Mouse (Mus musculus) inflammation-experienced regulatory T-cells, adult 6 months (primary cell): ENCODE data around the gene Saal1. TPM values are rescaled to one million over a fixed set of nuclear protein-coding genes. Genes with fewer than 3 reads are reported as not detected.
"Not testable (repeated sequence)": the region's sequence is repeated elsewhere in the genome, so short reads cannot be mapped to it uniquely, and the experiment has no call there.

Experiments used
- ATAC-seq: one replicate; pipeline ENCODE4 v1.8.0; 2017
- polyA plus RNA-seq, 3 experiments: library from polyadenylated mRNA; unstranded; fragments of 100-300 nt; shearing (Covaris generic); gene quantifications; one replicate each; pipeline ENCODE4 v1.2.1; 2017

Gene Saal1
- polyA plus RNA-seq, 3 experiments from 2014 or later: 17.8 to 22.5 (median 18.4) TPM

- ATAC-seq: no peak
These were observed 23.7 kb downstream of the Saal1 start for GRCm38 (mm10) chr7:46686827-46687226.

GRCm38 (mm10) chr7:46680732-46681131, 29.7 kb downstream of the Saal1 start:
- no peak for ATAC-seq

GRCm38 (mm10) chr7:46679044-46679443, 31.4 kb downstream of the Saal1 start:
- ATAC-seq: not testable (repeated sequence)

- ATAC-seq: no peak
These were observed 32.1 kb downstream of the Saal1 start for GRCm38 (mm10) chr7:46678417-46678816.

- ATAC-seq: no peak
These were observed 33.6 kb downstream of the Saal1 start for GRCm38 (mm10) chr7:46676808-46677360.

GRCm38 (mm10) chr7:46675886-46676285, 34.6 kb downstream of the Saal1 start:
- ATAC-seq: no peak

GRCm38 (mm10) chr7:46675061-46675460, 35.4 kb downstream of the Saal1 start:
- ATAC-seq: no peak

- ATAC-seq: no peak
These were observed 38.3 kb downstream of the Saal1 start, which contains the start of gene Tph1 for GRCm38 (mm10) chr7:46672160-46672672. Gene Tph1, minus strand, starts transcription at chr7:46672537.

- ATAC-seq: no peak
These were observed 43.2 kb downstream of the Saal1 start for GRCm38 (mm10) chr7:46667256-46667655.

GRCm38 (mm10) chr7:46665236-46665635, 45.2 kb downstream of the Saal1 start:
- no peak for ATAC-seq

GRCm38 (mm10) chr7:46661591-46662090, 48.8 kb downstream of the Saal1 start:
- ATAC-seq: no peak

- no peak for ATAC-seq
These were observed 58.2 kb downstream of the Saal1 start for GRCm38 (mm10) chr7:46652279-46652678.

GRCm38 (mm10) chr7:46650231-46650630, 60.2 kb downstream of the Saal1 start:
- ATAC-seq: not testable (repeated sequence)

- no peak for ATAC-seq
These were observed 61.9 kb downstream of the Saal1 start for GRCm38 (mm10) chr7:46648431-46649140.

- ATAC-seq: no peak
These were observed 67.3 kb downstream of the Saal1 start for GRCm38 (mm10) chr7:46643172-46643571.

GRCm38 (mm10) chr7:46640062-46640461, 70.4 kb downstream of the Saal1 start:
- peak; percentile 21 for ATAC-seq

- peak; percentile 94 for ATAC-seq
These were observed 70.8 kb downstream of the Saal1 start, which contains the start of gene Sergef for GRCm38 (mm10) chr7:46639692-46640031. Gene Sergef, minus strand, starts transcription at chr7:46639807.

- peak; percentile 5 for ATAC-seq
These were observed 71.4 kb downstream of the Saal1 start for GRCm38 (mm10) chr7:46638889-46639691.

Other genes with a start within 250 kb of the Saal1 start
- gene Sergef, start 70.9 kb downstream of the Saal1 start, polyA plus RNA-seq: 10 to 100 TPM; 17.1 to 20.4 (median 18.8) TPM
- 1 to 10 TPM in 2 of 3 experiments, not detected in 1; 1.5 to 1.7 TPM for gene Tph1, start 38.1 kb downstream of the Saal1 start, polyA plus RNA-seq
- not detected for gene Saa3, start 5.0 kb upstream of the Saal1 start, polyA plus RNA-seq
- gene Saa4, start 21.9 kb upstream of the Saal1 start, polyA plus RNA-seq: not detected
- gene Saa1, start 32.3 kb upstream of the Saal1 start, polyA plus RNA-seq: not detected
- gene Saa2, start 41.1 kb upstream of the Saal1 start, polyA plus RNA-seq: not detected
- gene Hps5, start 85.4 kb upstream of the Saal1 start, polyA plus RNA-seq: 10 to 100 TPM; 16.4 to 22.3 (median 19.7) TPM
- gene Gtf2h1, start 85.4 kb upstream of the Saal1 start, polyA plus RNA-seq: 10 to 100 TPM; 26.7 to 29.9 (median 27.0) TPM
- 1,000 to 10,000 TPM in 1 of 3 experiments, 100 to 1,000 TPM in 2; 790 to 1,249 (median 846) TPM for gene Ldha, start 130.8 kb upstream of the Saal1 start, polyA plus RNA-seq
- not detected for gene Ldhc, start 150.5 kb upstream of the Saal1 start, polyA plus RNA-seq
- 100 to 1,000 TPM; 101 to 140 (median 128) TPM for gene Tsg101, start 209.3 kb upstream of the Saal1 start, polyA plus RNA-seq
- gene Uevld, start 247.8 kb upstream of the Saal1 start, polyA plus RNA-seq: 10 to 100 TPM in 1 of 3 experiments, 1 to 10 TPM in 2; 7.7 to 12.0 (median 8.1) TPM